Mouse (Mus musculus): Measurements from ENCODE around the gene Ssbp2.

DNA sequence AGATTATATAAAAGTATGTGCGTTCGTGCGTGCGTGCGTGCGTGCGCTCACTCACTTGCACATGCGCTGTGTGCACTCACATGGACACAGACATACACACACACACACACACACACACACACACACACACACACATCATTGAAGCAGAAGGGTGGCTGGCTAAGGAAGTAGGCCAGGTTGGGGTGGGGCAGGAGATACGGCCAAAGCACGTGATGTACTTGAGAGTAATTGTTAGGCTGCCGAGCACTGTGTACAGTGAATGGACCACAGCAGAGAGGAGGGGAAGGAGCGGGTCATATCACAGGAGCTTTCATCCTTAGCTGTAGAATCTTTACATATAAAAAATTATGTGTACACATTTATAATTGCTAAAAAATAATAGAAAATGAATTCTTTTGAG, 66.0 kb downstream of the Ssbp2 start:
- TF ChIP-seq CTCF (IDR thresholded peaks at IDR 0.05; ENCODE audit: extremely low read depth, insufficient read depth, insufficient read length, insufficient replicate concordance) (no peak), POLR2A (IDR thresholded peaks at IDR 0.05; ENCODE audit: low read depth, low read length) (no peak)

All from spleen, adult 2 months (tissue).